Mouse (Mus musculus): Measurements from ENCODE around the gene 2810408A11Rik.

The 2810408A11Rik gene

GRCm38 (mm10) chr11:69912716-69913530, 12.1 kb upstream of the 2810408A11Rik start:
- peak; percentile 12 to 64 for DNase-seq (ENCODE audit: low spot score in 2 of 2)

- peak in 1 of 2 experiments; percentile 56 for DNase-seq (ENCODE audit: low spot score in 2 of 2)
These were observed 10.9 kb upstream of the 2810408A11Rik start for GRCm38 (mm10) chr11:69911701-69912100.

- DNase-seq (ENCODE audit: low spot score in 2 of 2): peak in 1 of 2 experiments; percentile 58
These were observed 10.2 kb upstream of the 2810408A11Rik start for GRCm38 (mm10) chr11:69910781-69911560.

- peak in 1 of 2 experiments; percentile 56 for DNase-seq (ENCODE audit: low spot score in 2 of 2)
These were observed 9.4 kb upstream of the 2810408A11Rik start for GRCm38 (mm10) chr11:69910177-69910576.

- DNase-seq (ENCODE audit: low spot score in 2 of 2): peak in 1 of 2 experiments; percentile 57
These were observed 8.4 kb upstream of the 2810408A11Rik start for GRCm38 (mm10) chr11:69909174-69909573.

GRCm38 (mm10) chr11:69908645-69909044, 7.9 kb upstream of the 2810408A11Rik start:
- peak in 1 of 2 experiments; percentile 56 for DNase-seq (ENCODE audit: low spot score in 2 of 2)

GRCm38 (mm10) chr11:69904311-69904710, 3.5 kb upstream of the 2810408A11Rik start:
- DNase-seq (ENCODE audit: low spot score in 2 of 2): no peak

- peak; percentile 14 to 62 for DNase-seq (ENCODE audit: low spot score in 2 of 2)
These were observed 2.2 kb upstream of the 2810408A11Rik start for GRCm38 (mm10) chr11:69902972-69903371.

GRCm38 (mm10) chr11:69901993-69902392, 1.2 kb upstream of the 2810408A11Rik start:
- peak in 1 of 2 experiments; percentile 80 for DNase-seq (ENCODE audit: low spot score in 2 of 2)

GRCm38 (mm10) chr11:69901406-69901846, 639 bp upstream of the 2810408A11Rik start:
- peak; percentile 90 to 93 for DNase-seq (ENCODE audit: low spot score in 2 of 2)

- no peak for DNase-seq (ENCODE audit: low spot score in 2 of 2)
These were observed 917 bp downstream of the 2810408A11Rik start for GRCm38 (mm10) chr11:69899870-69900269.

GRCm38 (mm10) chr11:69895291-69895690, 5.5 kb downstream of the 2810408A11Rik start, which contains the start of gene Acap1:
Acap1 (minus strand) TSS chr11:69895539.
- DNase-seq (ENCODE audit: low spot score in 2 of 2): no peak

GRCm38 (mm10) chr11:69894671-69895070, 6.1 kb downstream of the 2810408A11Rik start:
- peak in 1 of 2 experiments; percentile 70 for DNase-seq (ENCODE audit: low spot score in 2 of 2)

- peak in 1 of 2 experiments; percentile 59 for DNase-seq (ENCODE audit: low spot score in 2 of 2)
These were observed 9.3 kb downstream of the 2810408A11Rik start for GRCm38 (mm10) chr11:69891482-69891881.

GRCm38 (mm10) chr11:69886907-69887635, 13.7 kb downstream of the 2810408A11Rik start:
- no peak for DNase-seq (ENCODE audit: low spot score in 2 of 2)

- DNase-seq (ENCODE audit: low spot score in 2 of 2): no peak
These were observed 16.1 kb downstream of the 2810408A11Rik start for GRCm38 (mm10) chr11:69884663-69885062.

- DNase-seq (ENCODE audit: low spot score in 2 of 2): no peak
These were observed 16.5 kb downstream of the 2810408A11Rik start for GRCm38 (mm10) chr11:69884240-69884639.

- peak in 1 of 2 experiments; percentile 72 for DNase-seq (ENCODE audit: low spot score in 2 of 2)
These were observed 17.1 kb downstream of the 2810408A11Rik start for GRCm38 (mm10) chr11:69883527-69884151.

- peak; percentile 71 to 86 for DNase-seq (ENCODE audit: low spot score in 2 of 2)
These were observed 17.7 kb downstream of the 2810408A11Rik start for GRCm38 (mm10) chr11:69883066-69883465.

GRCm38 (mm10) chr11:69881787-69882670, 18.8 kb downstream of the 2810408A11Rik start:
- no peak for DNase-seq (ENCODE audit: low spot score in 2 of 2)

Data from spleen, postnatal 4 days (tissue).